Mouse (Mus musculus) small intestine, adult 2 months (tissue): ENCODE results near the gene Ogn.

ENCODE experiments used
- CTCF ChIP-seq: fragments of 200-500 bp; IDR thresholded peaks from 2 replicates; pipeline ENCODE4 v1.5.1; 2012; ENCODE audit warnings: low read depth, mild to moderate bottlenecking, control low read depth, inconsistent platforms, low read length, moderate library complexity, mixed read lengths; ENCODE audit not compliant: insufficient replicate concordance, insufficient read length; ENCODE audit errors: extremely low read depth
- POLR2A ChIP-seq: fragments of 200-500 bp; IDR thresholded peaks from 2 replicates; pipeline ENCODE4 v1.6.1; 2012; ENCODE audit warnings: low read depth, mild to moderate bottlenecking, control low read depth, inconsistent platforms, low read length, moderate library complexity

GRCm38 (mm10) chr13:49617021-49617420, 9.2 kb downstream of the Ogn start:
- TF ChIP-seq CTCF = no peak
- no peak for TF ChIP-seq POLR2A
